Mouse (Mus musculus): Measurements from ENCODE around the gene Kif5c. TPM values are rescaled to one million over a fixed set of nuclear protein-coding genes. Genes with fewer than 3 reads are reported as not detected.

Kif5c gene
- polyA plus RNA-seq, 1 experiment from 2014 or later, result 1.0 TPM

DNA sequence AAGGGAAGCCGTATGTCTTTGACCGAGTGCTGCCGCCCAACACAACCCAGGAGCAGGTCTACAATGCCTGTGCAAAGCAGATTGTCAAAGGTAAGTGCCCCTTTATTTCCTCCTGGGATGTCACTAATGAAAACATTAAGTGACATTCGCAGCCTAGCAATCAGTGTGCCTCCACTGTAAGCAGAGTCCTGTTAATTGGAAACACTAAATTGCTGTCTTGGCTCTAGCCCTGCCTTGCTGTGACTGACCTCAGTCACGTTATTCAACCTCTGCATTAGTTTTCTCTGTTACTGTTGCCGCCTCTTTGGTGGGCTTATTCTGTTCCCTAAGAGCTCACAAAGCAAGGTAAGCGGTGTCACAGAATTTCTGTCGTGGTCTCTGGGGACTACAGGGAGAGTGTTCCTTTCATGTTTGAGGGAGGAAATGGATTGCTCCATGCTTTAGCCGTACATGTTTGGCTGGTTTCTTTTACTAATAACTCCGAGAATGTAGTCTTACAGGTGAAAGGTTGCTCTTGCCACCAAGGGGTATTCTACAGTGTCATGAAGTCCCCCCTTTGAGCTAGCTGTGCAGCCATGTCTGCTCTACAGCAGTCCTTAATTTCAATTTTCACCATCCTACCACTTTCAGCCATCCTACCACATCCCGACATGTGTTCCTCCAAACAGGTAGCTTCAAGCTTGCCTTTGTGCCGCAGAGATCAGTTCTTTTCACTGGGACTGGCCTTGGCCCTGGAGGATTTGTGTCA lies 52.8 kb downstream of the Kif5c start:
- ATAC-seq (ENCODE audit: insufficient read depth), result no peak
- no peak for DNase-seq
- WGBS, result 80% methylated on average over 12 of the region's 12 CpGs
- Histone ChIP-seq H3K27ac (ENCODE audit: low read depth) (no peak overlapping the region), H3K4me1 (ENCODE audit: insufficient read depth) (no peaks in the 10 kb centered on the region), H3K4me2 (no peak overlapping the region), H3K36me3 (ENCODE audit: insufficient read depth) (no peaks in the 10 kb centered on the region), H3K27me3 (ENCODE audit: insufficient read depth, low read length) (no peaks in the 10 kb centered on the region), H3K9ac (no peak overlapping the region), H3K4me3 (ENCODE audit: low read depth, low read length) (no peak overlapping the region), H3K9me3 (ENCODE audit: low read depth, low read length) (no peaks in the 10 kb centered on the region)
- no peak for TF ChIP-seq CTCF (IDR thresholded peaks at IDR 0.05; ENCODE audit: low read depth)

DNA sequence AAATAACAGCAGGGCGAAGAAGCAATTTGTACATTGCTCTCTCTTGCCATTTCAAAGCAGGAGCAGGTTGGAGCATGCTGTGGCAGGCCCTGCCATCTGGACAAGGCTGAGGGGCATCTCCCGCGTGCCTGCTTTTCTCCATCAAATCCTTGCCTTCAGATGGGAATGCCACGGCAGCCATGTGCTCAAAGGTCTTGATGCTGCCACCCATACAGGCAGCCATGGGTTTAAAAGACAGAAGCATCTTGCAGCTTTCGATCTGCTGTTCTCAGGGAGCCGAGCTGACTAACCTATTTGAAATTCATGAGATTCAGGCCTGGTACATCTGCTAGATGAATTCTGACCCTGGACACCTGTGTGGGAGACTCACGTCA lies 53.4 kb downstream of the Kif5c start:
- no peak overlapping the region for H3K27ac ChIP-seq (ENCODE audit: low read depth)
- whole genome bisulfite sequencing, result 78% methylated on average over 7 of the region's 7 CpGs
- no peaks in the 10 kb centered on the region for H3K27me3 ChIP-seq (ENCODE audit: insufficient read depth, low read length)
- no peaks in the 10 kb centered on the region for H3K4me1 ChIP-seq (ENCODE audit: insufficient read depth)
- H3K4me2 ChIP-seq, result no peak overlapping the region
- TF ChIP-seq CTCF (IDR thresholded peaks at IDR 0.05; ENCODE audit: low read depth), result no peak
- DNase-seq (no peak), ATAC-seq (ENCODE audit: insufficient read depth) (no peak)
- no peaks in the 10 kb centered on the region for H3K36me3 ChIP-seq (ENCODE audit: insufficient read depth)
- no peaks in the 10 kb centered on the region for H3K9me3 ChIP-seq (ENCODE audit: low read depth, low read length)
- no peak overlapping the region for H3K4me3 ChIP-seq (ENCODE audit: low read depth, low read length)
- H3K9ac ChIP-seq, result no peak overlapping the region

DNA sequence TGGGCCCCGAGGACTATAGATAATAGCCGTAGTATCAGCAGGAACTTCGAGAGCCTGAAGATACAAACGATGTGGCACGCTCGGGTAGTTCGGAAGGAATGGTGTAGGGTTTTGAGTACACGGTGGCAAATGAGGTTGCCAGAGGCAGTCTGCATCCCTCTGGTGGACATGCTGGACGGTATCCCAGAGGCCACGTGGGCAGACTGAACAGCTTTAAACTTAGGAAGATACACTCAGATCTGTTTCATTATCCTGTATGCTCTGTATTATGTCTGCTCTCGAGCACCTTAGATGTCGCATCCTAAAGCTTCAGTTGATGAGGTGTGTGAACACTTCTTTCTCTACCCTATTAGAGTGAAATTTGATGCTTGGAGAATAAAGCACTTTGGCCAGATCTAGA lies 56.9 kb downstream of the Kif5c start:
- 75% methylated on average over 12 of the region's 12 CpGs for WGBS
- no peak overlapping the region for H3K9ac ChIP-seq
- H3K27ac ChIP-seq (ENCODE audit: low read depth), result no peak overlapping the region
- H3K4me3 ChIP-seq (ENCODE audit: low read depth, low read length), result no peak overlapping the region
- no peak for TF ChIP-seq CTCF (IDR thresholded peaks at IDR 0.05; ENCODE audit: low read depth)
- no peak overlapping the region for H3K4me2 ChIP-seq
- no peaks in the 10 kb centered on the region for H3K9me3 ChIP-seq (ENCODE audit: low read depth, low read length)
- H3K4me1 ChIP-seq (ENCODE audit: insufficient read depth), result no peaks in the 10 kb centered on the region
- no peaks in the 10 kb centered on the region for H3K36me3 ChIP-seq (ENCODE audit: insufficient read depth)
- DNase-seq (no peak), ATAC-seq (ENCODE audit: insufficient read depth) (no peak)
- no peaks in the 10 kb centered on the region for H3K27me3 ChIP-seq (ENCODE audit: insufficient read depth, low read length)

DNA sequence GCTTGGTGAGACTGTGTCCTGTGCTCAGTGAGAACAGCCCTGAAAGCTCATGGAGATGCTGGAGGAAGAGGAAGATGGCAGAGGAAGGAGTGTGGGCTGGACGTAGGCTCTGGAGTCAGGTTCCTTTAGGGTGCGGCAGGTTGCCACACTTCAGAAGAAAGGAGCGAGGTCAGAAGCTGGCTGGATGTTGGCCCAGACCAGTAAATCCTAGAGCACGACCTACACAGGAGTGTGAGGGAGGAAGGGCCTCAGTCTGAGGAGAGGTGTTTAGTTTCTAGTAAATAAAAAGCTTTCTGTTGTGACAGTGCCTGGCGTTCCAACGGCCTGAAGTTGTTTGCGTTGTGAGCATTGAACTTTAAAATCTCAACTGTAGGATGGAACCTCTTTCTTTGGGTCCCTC lies 59.3 kb downstream of the Kif5c start:
- no peaks in the 10 kb centered on the region for H3K36me3 ChIP-seq (ENCODE audit: insufficient read depth)
- no peaks in the 10 kb centered on the region for H3K27me3 ChIP-seq (ENCODE audit: insufficient read depth, low read length)
- no peak overlapping the region for H3K4me2 ChIP-seq
- no peak for TF ChIP-seq CTCF (IDR thresholded peaks at IDR 0.05; ENCODE audit: low read depth)
- H3K4me3 ChIP-seq (ENCODE audit: low read depth, low read length), result no peak overlapping the region
- no peak overlapping the region for H3K9ac ChIP-seq
- ATAC-seq (ENCODE audit: insufficient read depth) (no peak), DNase-seq (no peak)
- H3K27ac ChIP-seq (ENCODE audit: low read depth), result no peak overlapping the region
- no peaks in the 10 kb centered on the region for H3K9me3 ChIP-seq (ENCODE audit: low read depth, low read length)
- WGBS, result 71% methylated on average over 7 of the region's 7 CpGs
- H3K4me1 ChIP-seq (ENCODE audit: insufficient read depth), result no peaks in the 10 kb centered on the region

DNA sequence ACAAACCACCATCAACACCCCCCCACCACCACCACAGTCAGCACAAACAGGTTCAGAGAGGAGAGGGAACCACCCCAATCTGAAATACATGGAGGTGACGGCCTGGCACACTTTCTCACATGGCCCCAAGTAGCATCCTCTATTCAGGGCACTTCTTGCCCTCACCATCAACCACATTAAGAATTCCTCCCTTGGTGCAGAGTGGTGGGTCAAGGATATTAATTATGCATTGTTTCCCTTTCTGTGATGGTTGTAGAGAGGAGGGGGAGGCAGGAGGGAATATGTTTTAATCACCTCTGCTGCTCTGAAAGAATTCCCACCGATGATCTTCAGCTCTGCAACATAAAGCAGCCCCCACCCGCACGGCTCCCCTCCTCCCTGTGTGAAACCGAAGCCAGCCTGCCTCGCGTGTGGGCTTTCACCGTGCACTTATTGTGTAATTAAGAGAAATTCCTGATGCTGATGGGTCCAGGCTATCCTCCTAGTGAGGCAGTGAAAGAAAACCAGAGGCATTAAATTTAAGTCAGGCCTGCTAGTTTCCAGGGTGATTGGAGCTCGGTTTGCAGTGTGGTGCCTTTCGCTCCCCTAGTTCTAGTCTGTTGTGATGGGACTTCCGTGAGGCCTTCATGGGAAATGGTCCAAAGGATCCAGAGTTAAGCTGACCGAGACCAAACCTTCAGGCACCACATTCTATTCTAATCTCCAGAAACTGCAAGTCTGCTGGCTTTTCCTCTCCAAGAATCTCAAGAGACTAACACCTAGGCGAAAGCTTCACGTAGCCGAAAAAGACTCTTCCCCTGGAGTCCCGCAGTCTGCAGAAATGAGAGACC lies 60.3 kb downstream of the Kif5c start:
- Histone ChIP-seq H3K4me1 (ENCODE audit: insufficient read depth) (no peaks in the 10 kb centered on the region), H3K27me3 (ENCODE audit: insufficient read depth, low read length) (no peaks in the 10 kb centered on the region), H3K4me2 (no peak overlapping the region), H3K36me3 (ENCODE audit: insufficient read depth) (no peaks in the 10 kb centered on the region), H3K27ac (ENCODE audit: low read depth) (no peak overlapping the region), H3K4me3 (ENCODE audit: low read depth, low read length) (no peak overlapping the region), H3K9ac (no peak overlapping the region), H3K9me3 (ENCODE audit: low read depth, low read length) (no peaks in the 10 kb centered on the region)
- DNase-seq, result no peak
- ATAC-seq (ENCODE audit: insufficient read depth), result no peak
- no peak for TF ChIP-seq CTCF (IDR thresholded peaks at IDR 0.05; ENCODE audit: low read depth)
- 77% methylated on average over 16 of the region's 16 CpGs for WGBS

DNA sequence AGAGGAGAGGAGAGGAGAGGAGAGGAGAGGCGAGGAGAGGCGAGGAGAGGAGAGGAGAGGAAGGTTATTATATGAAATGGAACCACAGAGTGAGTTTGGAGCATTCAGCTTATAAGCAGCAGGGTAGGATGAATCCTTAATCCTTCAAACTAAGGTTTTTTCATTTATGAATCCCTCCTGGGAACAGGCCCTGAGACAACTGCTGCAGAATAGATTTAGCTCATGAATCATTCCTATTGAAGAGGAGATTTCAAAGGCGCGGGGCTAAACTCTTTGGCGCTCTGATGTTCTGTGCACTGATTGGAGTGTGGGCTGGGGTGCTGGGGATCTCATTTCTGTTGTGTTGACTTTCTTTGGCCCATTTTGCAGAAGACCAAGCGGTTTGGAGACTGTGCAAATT lies 63.7 kb downstream of the Kif5c start:
- Histone ChIP-seq H3K4me1 (ENCODE audit: insufficient read depth) (no peaks in the 10 kb centered on the region), H3K9me3 (ENCODE audit: low read depth, low read length) (no peaks in the 10 kb centered on the region), H3K27ac (ENCODE audit: low read depth) (no peak overlapping the region), H3K4me2 (no peak overlapping the region), H3K9ac (no peak overlapping the region), H3K36me3 (ENCODE audit: insufficient read depth) (no peaks in the 10 kb centered on the region), H3K27me3 (ENCODE audit: insufficient read depth, low read length) (no peaks in the 10 kb centered on the region), H3K4me3 (ENCODE audit: low read depth, low read length) (no peak overlapping the region)
- no peak for TF ChIP-seq CTCF (IDR thresholded peaks at IDR 0.05; ENCODE audit: low read depth)
- DNase-seq, result no peak
- WGBS, result 80% methylated on average over 6 of the region's 6 CpGs
- ATAC-seq (ENCODE audit: insufficient read depth), result no peak

DNA sequence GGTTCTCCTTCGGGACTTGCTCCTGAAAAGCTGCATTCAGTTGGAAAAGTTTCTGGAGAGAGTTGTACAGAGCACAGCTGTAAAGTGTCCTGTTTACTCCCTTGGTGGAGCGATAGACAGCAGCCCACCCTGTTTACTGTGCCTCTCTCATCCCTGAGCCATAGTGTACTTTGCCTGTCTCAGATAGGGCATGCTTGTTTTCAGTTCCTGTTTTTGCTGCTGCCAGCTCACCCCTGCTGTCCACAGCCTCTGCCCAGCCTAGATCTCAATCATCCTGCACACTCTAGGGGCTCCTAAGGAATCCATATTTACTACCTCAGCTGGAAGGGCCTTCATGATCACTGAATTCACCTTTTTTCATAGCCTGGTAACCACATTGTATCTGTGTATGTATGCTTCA lies 65.7 kb downstream of the Kif5c start:
- Histone ChIP-seq H3K36me3 (ENCODE audit: insufficient read depth) (no peaks in the 10 kb centered on the region), H3K9ac (no peak overlapping the region), H3K27me3 (ENCODE audit: insufficient read depth, low read length) (no peaks in the 10 kb centered on the region), H3K4me2 (no peak overlapping the region), H3K27ac (ENCODE audit: low read depth) (no peak overlapping the region), H3K4me3 (ENCODE audit: low read depth, low read length) (no peak overlapping the region), H3K4me1 (ENCODE audit: insufficient read depth) (no peaks in the 10 kb centered on the region), H3K9me3 (ENCODE audit: low read depth, low read length) (no peaks in the 10 kb centered on the region)
- ATAC-seq (ENCODE audit: insufficient read depth) (no peak), DNase-seq (no peak)
- 82% methylated on average over 2 of the region's 2 CpGs for WGBS
- no peak for TF ChIP-seq CTCF (IDR thresholded peaks at IDR 0.05; ENCODE audit: low read depth)
